Mouse (Mus musculus): ENCODE measurements around the gene Wipi2. TPM values are rescaled to one million over a fixed set of nuclear protein-coding genes. Genes with fewer than 3 reads are reported as not detected.

The Wipi2 gene
- polyA plus RNA-seq, 1 experiment from 2014 or later = 44.6 TPM

- Histone ChIP-seq H3K27ac (replicated peaks) (no peak overlapping the region), H3K4me1 (replicated peaks) (no peaks in the 10 kb centered on the region), H3K4me3 (no peak overlapping the region), H3K9me3 (no peaks in the 10 kb centered on the region), H3K27me3 (no peaks in the 10 kb centered on the region), H3K9ac (no peak overlapping the region), H3K4me2 (no peak overlapping the region), H3K36me3 (peaks cover 42% of the 10 kb centered on the region)
- no peak for ATAC-seq (ENCODE audit: low FRiP score, low read depth)
- 91% methylated on average over 9 of the region's 9 CpGs for WGBS
Observed at GRCm38 (mm10) chr5:142715059-142715458, 87.6 kb downstream of the Wipi2 start.

DNA sequence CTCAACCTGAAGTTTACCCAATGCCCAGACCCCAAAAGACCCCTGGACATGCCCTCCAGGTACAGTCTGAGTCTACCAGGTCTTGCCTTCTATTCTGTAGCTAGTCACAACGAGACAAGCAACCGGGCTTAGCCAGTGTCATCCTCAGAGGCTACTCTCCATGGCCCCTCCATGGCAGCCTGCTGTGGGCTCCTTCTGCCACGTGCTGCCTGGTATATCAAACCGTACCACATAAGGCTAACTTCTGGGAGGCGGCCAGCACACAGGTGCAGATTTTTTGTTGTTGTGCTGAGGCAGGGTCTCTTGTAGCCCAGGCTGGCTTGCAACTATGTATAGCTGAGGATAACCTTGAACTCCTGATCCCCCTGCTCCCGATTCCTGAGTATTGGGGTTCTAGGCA is 88.6 kb downstream of the Wipi2 start:
- Histone ChIP-seq H3K4me3 (no peak overlapping the region), H3K9me3 (no peaks in the 10 kb centered on the region), H3K27ac (replicated peaks) (no peak overlapping the region), H3K9ac (no peak overlapping the region), H3K27me3 (no peaks in the 10 kb centered on the region), H3K36me3 (peaks cover 34% of the 10 kb centered on the region), H3K4me2 (no peak overlapping the region), H3K4me1 (replicated peaks) (no peaks in the 10 kb centered on the region)
- 84% methylated on average over 6 of the region's 6 CpGs for WGBS
- ATAC-seq (ENCODE audit: low FRiP score, low read depth) = no peak

DNA sequence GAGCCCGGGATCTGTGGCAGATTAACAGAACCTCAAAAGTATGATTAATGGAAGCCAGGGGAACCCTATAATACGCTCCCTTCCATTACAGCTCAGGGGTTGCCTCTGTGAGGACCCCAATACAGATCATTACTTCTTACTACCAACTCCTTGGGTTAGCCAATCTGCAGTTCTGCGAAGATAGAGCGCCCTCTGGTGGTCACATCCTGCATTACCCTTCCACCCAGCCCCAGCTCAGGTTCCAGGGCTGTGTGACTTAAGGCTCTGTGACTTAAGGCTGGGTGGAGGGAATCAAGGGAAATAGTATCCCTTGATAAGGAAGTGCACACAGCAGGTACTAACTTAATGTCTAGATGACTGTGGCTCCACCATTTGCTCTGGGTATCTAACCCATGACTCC is 90.5 kb downstream of the Wipi2 start:
- no peaks in the 10 kb centered on the region for H3K9me3 ChIP-seq
- no peak overlapping the region for H3K4me2 ChIP-seq
- no peaks in the 10 kb centered on the region for H3K27me3 ChIP-seq
- no peak overlapping the region for H3K4me3 ChIP-seq
- WGBS = 25% methylated on average over 4 of the region's 4 CpGs
- no peak overlapping the region for H3K9ac ChIP-seq
- peak; percentile 49; the same call in 1 of the 2 replicates for ATAC-seq (ENCODE audit: low FRiP score, low read depth)
- peaks cover 17% of the 10 kb centered on the region for H3K36me3 ChIP-seq
- no peak overlapping the region for H3K27ac ChIP-seq (replicated peaks)
- H3K4me1 ChIP-seq (replicated peaks) = no peaks in the 10 kb centered on the region

- H3K9ac ChIP-seq = no peak overlapping the region
- H3K4me3 ChIP-seq = no peak overlapping the region
- peaks cover 4% of the 10 kb centered on the region for H3K4me1 ChIP-seq (replicated peaks)
- H3K27me3 ChIP-seq = no peaks in the 10 kb centered on the region
- H3K27ac ChIP-seq (replicated peaks) = no peak overlapping the region
- peaks cover 17% of the 10 kb centered on the region for H3K36me3 ChIP-seq
- 0 out of 2 replicates have a peak, but pooled peaks have one; percentile 21 for ATAC-seq (ENCODE audit: low FRiP score, low read depth)
- H3K9me3 ChIP-seq = no peaks in the 10 kb centered on the region
- H3K4me2 ChIP-seq = no peak overlapping the region
- 76% methylated on average over 25 of the region's 25 CpGs for WGBS
Observed at GRCm38 (mm10) chr5:142718486-142718885, 91.0 kb downstream of the Wipi2 start.

DNA sequence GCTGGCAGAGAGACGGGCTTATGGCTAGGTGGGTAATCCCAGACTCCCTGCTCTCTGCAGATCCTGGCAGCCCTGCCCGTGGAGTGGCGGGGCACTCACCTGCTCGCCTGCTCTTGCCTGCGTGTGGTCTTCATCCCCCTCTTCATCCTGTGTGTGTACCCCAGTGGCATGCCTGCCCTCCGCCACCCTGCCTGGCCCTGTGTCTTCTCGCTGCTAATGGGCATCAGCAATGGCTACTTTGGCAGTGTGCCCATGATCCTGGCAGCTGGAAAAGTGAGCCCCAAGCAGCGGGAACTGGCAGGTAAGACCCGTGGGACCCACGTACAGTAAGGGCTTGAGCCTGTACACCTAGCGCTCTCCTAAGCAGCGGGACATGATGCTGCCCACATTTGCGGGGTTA is 92.4 kb downstream of the Wipi2 start:
- no peaks in the 10 kb centered on the region for H3K9me3 ChIP-seq
- no peak for ATAC-seq (ENCODE audit: low FRiP score, low read depth)
- H3K4me3 ChIP-seq = no peak overlapping the region
- H3K9ac ChIP-seq = no peak overlapping the region
- H3K27ac ChIP-seq (replicated peaks) = no peak overlapping the region
- no peak overlapping the region for H3K4me2 ChIP-seq
- no peaks in the 10 kb centered on the region for H3K27me3 ChIP-seq
- 88% methylated on average over 13 of the region's 13 CpGs for WGBS
- peaks cover 11% of the 10 kb centered on the region for H3K36me3 ChIP-seq
- H3K4me1 ChIP-seq (replicated peaks) = peaks cover 8% of the 10 kb centered on the region

Other genes starting within 250 kb of the Wipi2 start
- gene Foxk1, start 226.2 kb upstream of the Wipi2 start, polyA plus RNA-seq (2015; fragmentation: Nextera tagmentation; extraction: Ambion mirVana) = 6.1 and 6.6 TPM in 2 replicates
- gene Ap5z1, start 163.8 kb upstream of the Wipi2 start, polyA plus RNA-seq (2015; fragmentation: Nextera tagmentation; extraction: Ambion mirVana) = 13.5 and 14.3 TPM in 2 replicates
- 0.25 and 0.28 TPM in 2 replicates for gene Papolb, start 97.6 kb upstream of the Wipi2 start, polyA plus RNA-seq (2015; fragmentation: Nextera tagmentation; extraction: Ambion mirVana)
- 21.8 and 23.2 TPM in 2 replicates for gene Radil, start 76.6 kb upstream of the Wipi2 start, polyA plus RNA-seq (2015; fragmentation: Nextera tagmentation; extraction: Ambion mirVana)
- gene Mmd2, start 18.9 kb upstream of the Wipi2 start, polyA plus RNA-seq (2015; fragmentation: Nextera tagmentation; extraction: Ambion mirVana) = 63.2 and 63.8 TPM in 2 replicates
- gene Slc29a4, start 64.8 kb downstream of the Wipi2 start, polyA plus RNA-seq (2015; fragmentation: Nextera tagmentation; extraction: Ambion mirVana) = 82.0 and 99.5 TPM in 2 replicates
- 32.7 and 33.8 TPM in 2 replicates for gene Tnrc18, start 190.0 kb downstream of the Wipi2 start, polyA plus RNA-seq (2015; fragmentation: Nextera tagmentation; extraction: Ambion mirVana)

Data from hindbrain, embryonic 15.5 days (tissue).